Mouse (Mus musculus): ENCODE measurements around the gene AI182371. TPM values are rescaled to one million over a fixed set of nuclear protein-coding genes. Genes with fewer than 3 reads are reported as not detected.

AI182371 gene
- polyA plus RNA-seq, 1 experiment from 2014 or later = 0.40 TPM

DNA sequence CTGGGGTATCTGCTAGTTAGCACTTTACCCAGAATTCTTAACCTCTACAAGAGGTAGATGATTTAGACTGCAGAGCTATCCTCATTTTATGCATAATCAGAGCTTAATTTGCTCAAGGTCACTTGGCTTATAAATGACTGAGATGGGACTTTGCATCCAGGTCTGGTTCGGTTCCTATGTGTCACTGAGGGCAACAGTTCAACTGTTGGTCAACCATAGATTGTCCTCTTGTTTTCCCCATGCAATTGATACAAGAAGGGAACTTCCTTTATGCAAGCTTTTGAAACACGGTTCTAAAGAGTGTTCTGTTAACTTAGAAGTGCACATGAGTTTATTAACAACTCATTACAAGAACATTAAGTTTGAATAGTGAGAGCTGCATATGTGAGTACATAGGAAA is 43.0 kb downstream of the AI182371 start:
- Histone ChIP-seq H3K79me2 (ENCODE audit: inconsistent target) (no peaks in the 10 kb centered on the region), H3K36me3 (ENCODE audit: inconsistent target) (no peaks in the 10 kb centered on the region), H3K4me3 (ENCODE audit: inconsistent target) (no peak overlapping the region), H3K27ac (no peak overlapping the region)
- WGBS (ENCODE audit: missing documents) = 74% methylated on average over 2 of the region's 2 CpGs

DNA sequence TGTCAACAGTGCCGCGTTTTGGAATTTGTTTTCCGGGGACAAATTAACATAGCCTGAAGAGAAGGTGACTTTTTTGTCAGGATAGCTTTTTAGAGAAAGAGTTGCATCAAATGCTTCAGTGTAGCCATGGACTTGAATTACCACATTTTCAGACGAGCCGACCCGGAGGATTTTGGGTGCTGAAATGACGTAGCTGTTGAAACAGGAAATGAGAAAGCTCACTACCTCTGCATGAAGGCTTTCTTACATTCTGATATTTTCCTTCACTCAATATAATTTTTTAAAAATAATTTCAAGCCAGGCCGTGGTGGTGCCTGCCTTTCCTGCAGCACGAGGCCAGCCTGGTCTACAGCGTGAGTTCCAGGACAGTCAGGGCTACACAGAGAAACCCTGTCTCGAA is 44.1 kb downstream of the AI182371 start:
- Histone ChIP-seq H3K4me3 (ENCODE audit: inconsistent target) (no peak overlapping the region), H3K27ac (no peak overlapping the region), H3K79me2 (ENCODE audit: inconsistent target) (no peaks in the 10 kb centered on the region), H3K36me3 (ENCODE audit: inconsistent target) (no peaks in the 10 kb centered on the region)
- WGBS (ENCODE audit: missing documents) = 60% methylated on average over 11 of the region's 11 CpGs

DNA sequence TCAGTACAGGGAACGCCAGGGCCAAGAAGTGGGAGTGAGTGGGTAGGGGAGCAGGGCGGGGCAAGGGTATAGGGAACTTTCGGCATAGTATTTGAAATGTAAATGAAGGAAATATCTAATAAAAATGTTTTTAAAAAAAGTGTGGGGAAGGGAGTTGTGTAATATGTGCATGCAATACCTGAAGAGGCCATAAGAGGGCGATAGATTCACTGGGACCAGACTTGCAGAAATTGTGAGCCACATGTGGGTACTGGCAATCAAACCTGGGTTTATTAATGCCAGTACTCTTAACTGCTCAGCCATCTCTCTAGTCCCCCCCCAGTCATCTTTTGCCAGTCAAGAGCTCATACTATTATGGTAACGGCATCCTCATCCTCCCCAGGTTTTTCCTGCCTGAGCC is 52.5 kb downstream of the AI182371 start:
- WGBS (ENCODE audit: missing documents) = 36% methylated on average over 5 of the region's 5 CpGs
- H3K4me3 ChIP-seq (ENCODE audit: inconsistent target) = no peak overlapping the region
- H3K36me3 ChIP-seq (ENCODE audit: inconsistent target) = no peaks in the 10 kb centered on the region
- no peak overlapping the region for H3K27ac ChIP-seq
- H3K79me2 ChIP-seq (ENCODE audit: inconsistent target) = no peaks in the 10 kb centered on the region

DNA sequence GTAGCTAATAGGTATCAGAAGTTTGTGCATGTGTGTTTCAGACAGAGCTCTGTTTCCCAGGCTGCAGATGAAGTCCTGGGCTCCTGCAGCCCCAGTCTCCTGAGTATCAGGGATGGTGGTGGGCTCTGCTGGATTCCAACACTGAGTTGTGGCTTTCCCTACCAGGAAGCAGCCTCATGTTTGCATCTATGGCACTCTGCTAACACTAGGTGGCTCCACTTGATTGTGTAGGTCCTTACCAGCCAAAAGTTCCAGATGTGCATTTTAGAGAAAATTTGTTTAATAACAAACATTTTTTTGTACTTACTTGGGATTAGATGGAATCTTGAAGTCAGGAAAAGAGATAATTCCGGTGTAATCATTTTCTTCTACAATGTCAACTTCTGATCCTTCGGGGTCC is 56.4 kb downstream of the AI182371 start:
- no peaks in the 10 kb centered on the region for H3K79me2 ChIP-seq (ENCODE audit: inconsistent target)
- 64% methylated on average over 2 of the region's 2 CpGs for whole genome bisulfite sequencing (ENCODE audit: missing documents)

DNA sequence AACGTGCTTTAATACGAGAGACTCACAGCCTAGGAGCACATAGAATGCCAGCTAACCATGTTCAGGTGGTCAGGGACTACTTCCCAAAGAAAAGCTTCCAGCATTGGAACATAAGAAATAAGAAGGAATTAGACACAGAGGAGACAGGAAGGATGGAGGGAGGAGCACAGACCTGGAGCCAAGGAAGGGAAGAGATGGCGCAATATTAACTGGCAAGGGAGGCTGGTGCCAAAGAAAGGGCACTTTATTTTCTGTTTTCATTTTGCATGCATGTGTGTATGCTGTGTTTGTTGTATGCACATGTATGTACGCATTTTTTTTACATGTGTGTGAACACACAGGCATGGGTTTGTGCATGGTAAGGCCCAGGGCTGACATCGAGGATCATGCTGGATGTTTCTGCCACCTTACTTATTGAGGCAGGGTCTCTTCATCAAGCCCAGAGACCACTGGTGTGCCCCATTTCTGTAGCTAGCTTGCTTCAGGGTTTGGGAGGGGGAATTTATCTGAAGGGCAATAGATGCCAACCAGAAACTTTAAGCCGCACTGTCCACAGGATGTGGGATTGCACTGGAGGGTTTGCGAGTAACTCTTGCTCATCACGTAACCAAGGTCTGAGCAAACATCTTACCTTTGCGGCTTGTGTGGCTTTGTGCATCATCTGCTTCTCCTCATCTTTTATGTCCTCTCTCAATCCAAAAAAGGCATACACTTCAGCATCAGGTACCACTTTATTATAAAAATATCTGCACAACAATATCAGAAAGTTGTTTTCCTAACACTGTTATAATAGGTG is 62.6 kb downstream of the AI182371 start:
- no peak overlapping the region for H3K27ac ChIP-seq
- WGBS (ENCODE audit: missing documents) = 84% methylated on average over 9 of the region's 9 CpGs
- no peaks in the 10 kb centered on the region for H3K36me3 ChIP-seq (ENCODE audit: inconsistent target)
- H3K79me2 ChIP-seq (ENCODE audit: inconsistent target) = no peaks in the 10 kb centered on the region
- no peak overlapping the region for H3K4me3 ChIP-seq (ENCODE audit: inconsistent target)

More for the DNA sequence above, 56.4 kb downstream of the AI182371 start:
- Histone ChIP-seq H3K36me3 (ENCODE audit: inconsistent target) (no peaks in the 10 kb centered on the region), H3K4me3 (ENCODE audit: inconsistent target) (no peak overlapping the region), H3K27ac (no peak overlapping the region)

Other genes with a start within 250 kb of the AI182371 start
- gene Cutal, start 227.1 kb downstream of the AI182371 start, polyA plus RNA-seq (2018) = not detected in 3 replicates
- gene Psmd5, start 226.6 kb downstream of the AI182371 start, polyA plus RNA-seq (2018) = 14.4 to 23.0 TPM (median 19.4 TPM) in 3 replicates
- 0.77 to 6.5 TPM (median 3.5 TPM) in 3 replicates for gene Phf19, start 187.5 kb downstream of the AI182371 start, polyA plus RNA-seq (2018)
- gene Traf1, start 139.8 kb downstream of the AI182371 start, polyA plus RNA-seq (2018) = 3.0 to 7.8 TPM (median 3.3 TPM) in 3 replicates
- not detected in 3 replicates for gene Hc, start 40.1 kb downstream of the AI182371 start, polyA plus RNA-seq (2018)
- gene Cntrl, start 7.9 kb upstream of the AI182371 start, polyA plus RNA-seq (2018) = 10.1 to 21.6 TPM (median 17.6 TPM) in 3 replicates
- 185 to 231 TPM (median 186 TPM) in 3 replicates for gene Rab14, start 99.6 kb upstream of the AI182371 start, polyA plus RNA-seq (2018)
- gene Gsn, start 154.8 kb upstream of the AI182371 start, polyA plus RNA-seq (2018) = 134 to 277 TPM (median 181 TPM) in 3 replicates
- 180 to 528 TPM (median 364 TPM) in 3 replicates for gene Stom, start 235.4 kb upstream of the AI182371 start, polyA plus RNA-seq (2018)